Mouse (Mus musculus): ENCODE measurements at regions not wholly inside any gene's neighbourhood (a gene's known extent, or its start where the extent isn't known, plus 50 kb on each side); places are given as distances from the start of the nearest gene placed in this dataset.

- no peak for DNase-seq (ENCODE audit: low spot score in 2 of 2)
Measured at GRCm38 (mm10) chr13:113536306-113536705, 82.1 kb downstream of the Snx18 start.

GRCm38 (mm10) chr13:113534664-113535455 lies 83.5 kb downstream of the Snx18 start:
- DNase-seq (ENCODE audit: low spot score in 2 of 2) = no peak

- peak in 1 of 2 experiments; percentile 18 for DNase-seq (ENCODE audit: low spot score in 2 of 2)
Measured at GRCm38 (mm10) chr13:113533884-113534445, 84.4 kb downstream of the Snx18 start.

- DNase-seq (ENCODE audit: low spot score in 2 of 2) = no peak
Measured at GRCm38 (mm10) chr13:113526997-113527396, 91.4 kb downstream of the Snx18 start.

GRCm38 (mm10) chr13:113523503-113523902 lies 94.9 kb downstream of the Snx18 start:
- no peak for DNase-seq (ENCODE audit: low spot score in 2 of 2)

GRCm38 (mm10) chr13:113518144-113518543 lies 100.2 kb downstream of the Snx18 start:
- no peak for DNase-seq (ENCODE audit: low spot score in 2 of 2)

- DNase-seq (ENCODE audit: low spot score in 2 of 2) = no peak
Measured at GRCm38 (mm10) chr13:113516102-113516501, 102.3 kb downstream of the Snx18 start.

- DNase-seq (ENCODE audit: low spot score in 2 of 2) = peak; percentile 12 to 46
Measured at GRCm38 (mm10) chr13:113515162-113515600, 103.2 kb downstream of the Snx18 start.

GRCm38 (mm10) chr13:113509403-113510185 lies 108.8 kb downstream of the Snx18 start:
- DNase-seq (ENCODE audit: low spot score in 2 of 2) = peak; percentile 48 to 69

- no peak for DNase-seq (ENCODE audit: low spot score in 2 of 2)
Measured at GRCm38 (mm10) chr13:113508124-113508728, 110.1 kb downstream of the Snx18 start.

- DNase-seq (ENCODE audit: low spot score in 2 of 2) = no peak
Measured at GRCm38 (mm10) chr13:113502528-113502927, 115.8 kb downstream of the Snx18 start.

- DNase-seq (ENCODE audit: low spot score in 2 of 2) = no peak
Measured at GRCm38 (mm10) chr13:113502059-113502458, 116.3 kb downstream of the Snx18 start.

- no peak for DNase-seq (ENCODE audit: low spot score in 2 of 2)
Measured at GRCm38 (mm10) chr13:113500373-113500990, 117.9 kb downstream of the Snx18 start.

- no peak for DNase-seq (ENCODE audit: low spot score in 2 of 2)
Measured at GRCm38 (mm10) chr13:113499079-113499710, 119.2 kb downstream of the Snx18 start.

GRCm38 (mm10) chr13:113495595-113496285 lies 122.6 kb downstream of the Snx18 start:
- DNase-seq (ENCODE audit: low spot score in 2 of 2) = no peak

GRCm38 (mm10) chr13:113495136-113495535 lies 123.2 kb downstream of the Snx18 start:
- DNase-seq (ENCODE audit: low spot score in 2 of 2) = no peak

GRCm38 (mm10) chr13:113494688-113495087 lies 123.7 kb downstream of the Snx18 start:
- no peak for DNase-seq (ENCODE audit: low spot score in 2 of 2)

- no peak for DNase-seq (ENCODE audit: low spot score in 2 of 2)
Measured at GRCm38 (mm10) chr13:113489951-113490822, 128.2 kb downstream of the Snx18 start.

- no peak for DNase-seq (ENCODE audit: low spot score in 2 of 2)
Measured at GRCm38 (mm10) chr13:113486368-113486955, 131.9 kb downstream of the Snx18 start.

Data from frontal cortex, postnatal 36 days (tissue).